Mouse (Mus musculus): ENCODE measurements around the gene Olfr1349. TPM values are rescaled to one million over a fixed set of nuclear protein-coding genes. Genes with fewer than 3 reads are reported as not detected.

Gene Olfr1349
- polyA plus RNA-seq (2012; rRNA removed) = not detected in 2 replicates

GRCm38 (mm10) chr7:6522850-6523249 is at the start of gene Olfr1349:
Olfr1349 (minus strand) TSS chr7:6522950.

GRCm38 (mm10) chr7:6564541-6564940 is 41.8 kb upstream of the Olfr1349 start, which contains the start of gene Olfr1350:
Olfr1350 (plus strand) TSS chr7:6564841.

GRCm38 (mm10) chr7:6508648-6509047 is 14.1 kb downstream of the Olfr1349 start, which contains the start of gene Olfr1348:
Olfr1348 (minus strand) TSS chr7:6508748.

GRCm38 (mm10) chr7:6499655-6500054 is 23.1 kb downstream of the Olfr1349 start, which contains the start of gene Olfr1347:
Olfr1347 (minus strand) TSS chr7:6499755.

GRCm38 (mm10) chr7:6486841-6487240 is 35.9 kb downstream of the Olfr1349 start, which contains the start of gene Olfr5:
Olfr5 (minus strand) TSS chr7:6486941.

GRCm38 (mm10) chr7:6466951-6467350 is 55.8 kb downstream of the Olfr1349 start, which contains the start of gene Olfr1346:
Olfr1346 (plus strand) TSS chr7:6467101.

Other genes with a start within 250 kb of the Olfr1349 start
- gene Zfp667, start 236.4 kb downstream of the Olfr1349 start, polyA plus RNA-seq (2012; rRNA removed) = 0.24 and 0.28 TPM in 2 replicates
- 0.03 and 0.54 TPM in 2 replicates for gene Zfp583, start 191.7 kb downstream of the Olfr1349 start, polyA plus RNA-seq (2012; rRNA removed)
- 0.03 TPM in 1 of 2 replicates, not detected in the other for gene Gm3854, start 179.2 kb downstream of the Olfr1349 start, polyA plus RNA-seq (2012; rRNA removed)
- 0.07 and 0.22 TPM in 2 replicates for gene Zfp78, start 159.7 kb downstream of the Olfr1349 start, polyA plus RNA-seq (2012; rRNA removed)
- gene Zfp28, start 139.7 kb downstream of the Olfr1349 start, polyA plus RNA-seq (2012; rRNA removed) = 0.64 and 0.69 TPM in 2 replicates
- gene Smim17, start 124.2 kb downstream of the Olfr1349 start, polyA plus RNA-seq (2012; rRNA removed) = not detected in 2 replicates
- gene Gm20715, start 112.7 kb downstream of the Olfr1349 start, polyA plus RNA-seq (2012; rRNA removed) = not detected in 2 replicates
- not detected in 2 replicates for gene Olfr1344, start 84.3 kb downstream of the Olfr1349 start, polyA plus RNA-seq (2012; rRNA removed)
- gene Olfr1336, start 66.8 kb downstream of the Olfr1349 start, polyA plus RNA-seq (2012; rRNA removed) = not detected in 2 replicates
- not detected in 2 replicates for gene Olfr1346, start 55.8 kb downstream of the Olfr1349 start, polyA plus RNA-seq (2012; rRNA removed)
- gene Olfr5, start 36.0 kb downstream of the Olfr1349 start, polyA plus RNA-seq (2012; rRNA removed) = not detected in 2 replicates
- not detected in 2 replicates for gene Olfr1347, start 23.2 kb downstream of the Olfr1349 start, polyA plus RNA-seq (2012; rRNA removed)
- gene Olfr1348, start 14.2 kb downstream of the Olfr1349 start, polyA plus RNA-seq (2012; rRNA removed) = not detected in 2 replicates
- gene Olfr1350, start 41.9 kb upstream of the Olfr1349 start, polyA plus RNA-seq (2012; rRNA removed) = not detected in 2 replicates
- 0.03 TPM in 1 of 2 replicates, not detected in the other for gene Zim1, start 173.5 kb upstream of the Olfr1349 start, polyA plus RNA-seq (2012; rRNA removed)
- gene Peg3, start 207.5 kb upstream of the Olfr1349 start, polyA plus RNA-seq (2012; rRNA removed) = 1.3 and 1.4 TPM in 2 replicates
- 0.06 and 0.12 TPM in 2 replicates for gene Usp29, start 207.6 kb upstream of the Olfr1349 start, polyA plus RNA-seq (2012; rRNA removed)